Mouse (Mus musculus): Measurements from ENCODE around the gene Slc25a39.

GRCm38 (mm10) chr11:102411704-102412103, 4.0 kb upstream of the Slc25a39 start:
- TF ChIP-seq CTCF (IDR thresholded peaks at IDR 0.05; ENCODE audit: low read depth, low read length) = peak; percentile 90
- TF ChIP-seq POLR2AphosphoS5 (IDR thresholded peaks at IDR 0.05; ENCODE audit: insufficient replicate concordance, low read depth, low read length) = no peak
- no peak for TF ChIP-seq TAL1 (conservative IDR thresholded peaks at IDR 0.05; ENCODE audit: low read depth, low read length)
- no peak for TF ChIP-seq GATA2 (IDR thresholded peaks at IDR 0.05; ENCODE audit: borderline replicate concordance, low read depth, low read length)
